Mouse (Mus musculus) stomach, postnatal 0 days (tissue): ENCODE results near the gene Arhgap18.

Source experiments
- CTCF ChIP-seq: IDR thresholded peaks from 2 replicates; pipeline ENCODE4 v1.5.1; 2016; ENCODE audit warnings: antibody characterized with exemption, low read depth, mild to moderate bottlenecking, moderate library complexity
- EP300 ChIP-seq: optimal IDR thresholded peaks from 2 replicates; pipeline ENCODE3; 2016; ENCODE audit warnings: antibody characterized with exemption

DNA sequence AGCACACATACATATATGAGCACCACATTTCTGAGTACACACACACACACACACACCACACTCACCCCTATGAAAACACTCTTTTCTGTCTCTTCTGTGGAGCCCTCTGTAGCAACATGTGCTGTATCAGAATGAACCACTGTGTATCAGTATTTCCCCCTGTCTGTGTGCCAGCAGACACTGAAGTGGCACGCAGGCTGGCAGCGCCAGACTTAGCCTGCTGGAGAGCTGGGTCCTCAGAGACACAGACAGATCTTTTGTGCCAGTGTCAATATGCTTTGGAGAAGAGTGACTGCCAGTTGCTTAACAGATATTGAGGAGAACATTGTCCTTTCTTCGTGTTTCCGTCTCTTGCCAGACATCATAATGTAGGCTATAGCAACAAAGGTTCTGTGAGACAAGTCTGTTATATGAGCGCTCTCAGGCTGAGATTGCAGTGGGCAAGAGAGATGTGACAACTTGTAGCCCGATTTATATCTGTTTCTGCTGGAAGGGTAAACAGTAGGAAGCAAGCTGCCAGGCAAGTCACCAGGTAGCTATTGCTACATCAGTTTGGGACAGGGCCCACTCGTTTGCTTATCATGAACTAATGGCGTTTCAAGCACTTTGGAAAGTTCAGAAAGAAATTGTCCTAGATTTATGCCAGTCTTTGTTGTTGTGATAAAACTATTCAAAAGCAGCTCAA, 102.8 kb downstream of the Arhgap18 start:
- no peak for TF ChIP-seq CTCF
- TF ChIP-seq EP300: no peak
